In the genomic region with DNA sequence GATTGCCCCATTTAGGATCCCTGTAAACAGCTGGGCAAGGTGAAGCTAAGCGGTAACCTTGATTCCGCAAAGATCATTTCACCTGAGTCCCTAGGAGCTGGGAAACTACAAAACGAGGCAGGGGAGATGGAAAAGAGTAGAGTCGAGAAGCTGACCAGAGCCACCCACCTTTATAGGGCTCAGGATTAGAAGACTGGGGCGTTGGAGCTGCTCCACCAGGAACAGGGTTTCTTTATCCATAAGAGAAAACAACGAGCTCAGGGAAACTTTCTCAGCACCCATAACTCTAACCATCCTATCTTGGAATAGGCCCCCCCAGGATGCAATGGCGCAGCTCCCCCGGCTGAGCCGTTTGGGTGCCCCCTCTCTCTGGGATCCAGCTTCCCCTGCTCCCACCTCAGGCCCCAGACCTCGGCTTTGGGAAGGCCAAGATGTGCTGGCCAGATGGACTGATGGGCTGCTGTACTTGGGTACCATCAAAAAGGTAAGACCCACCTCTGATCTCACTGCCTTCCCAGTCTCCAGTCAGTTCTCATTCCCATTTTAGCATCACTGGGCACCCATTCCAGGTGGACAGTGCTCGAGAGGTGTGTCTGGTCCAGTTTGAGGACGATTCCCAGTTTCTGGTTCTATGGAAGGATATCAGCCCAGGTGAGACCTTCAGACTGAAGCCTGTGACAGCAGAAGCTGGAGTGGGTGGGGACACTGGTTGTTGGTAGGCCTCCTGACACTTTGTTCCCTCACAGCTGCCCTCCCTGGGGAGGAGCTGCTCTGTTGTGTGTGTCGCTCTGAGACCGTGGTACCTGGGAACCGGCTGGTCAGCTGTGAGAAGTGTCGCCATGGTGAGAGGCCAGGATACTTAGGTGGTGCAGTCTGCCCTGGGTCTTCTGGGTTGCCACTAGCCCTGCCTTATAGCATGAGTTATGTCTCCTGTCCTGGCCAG, we compare ENCODE assay signal across 8 mouse cellular contexts. TPM values are rescaled to one million over a fixed set of nuclear protein-coding genes. Genes with fewer than 3 reads are reported as not detected.
A peak's percentile ranks its signal among the peaks of the same experiment; 100 is the strongest.
DNase-seq lines count a peak whose midpoint lies in the region; ATAC-seq and TF ChIP-seq lines count a peak whose summit lies in the region.

No protein-coding gene starts in this region.

- peak overlapping the region; percentile 73 for H3K9ac ChIP-seq in lung, embryonic 14.5 days
- peak overlapping the region; percentile 75 for H3K9ac ChIP-seq in forebrain, embryonic 12.5 days
- H3K9ac ChIP-seq in intestine, postnatal 0 days (ENCODE audit: low read depth, low read length): peak overlapping the region; percentile 76
- H3K9ac ChIP-seq in neural tube, embryonic 13.5 days: peak overlapping the region; percentile 89

- ATAC-seq in lung, embryonic 14.5 days (ENCODE audit: insufficient read depth): no peak
- no peak for ATAC-seq in forebrain, embryonic 12.5 days (ENCODE audit: low FRiP score)
- ATAC-seq in intestine, postnatal 0 days: no peak
- ATAC-seq in neural tube, embryonic 13.5 days (ENCODE audit: low read depth): no peak

- H3K27me3 ChIP-seq in lung, embryonic 14.5 days (ENCODE audit: insufficient read depth, low read length): no peaks in the 10 kb centered on the region
- no peaks in the 10 kb centered on the region for H3K27me3 ChIP-seq in forebrain, embryonic 12.5 days
- no peaks in the 10 kb centered on the region for H3K27me3 ChIP-seq in intestine, postnatal 0 days (replicated peaks; ENCODE audit: control insufficient read depth, insufficient read depth, low read length)
- no peaks in the 10 kb centered on the region for H3K27me3 ChIP-seq in neural tube, embryonic 13.5 days

- H3K9me3 ChIP-seq in lung, embryonic 14.5 days (ENCODE audit: low read depth, low read length): no peaks in the 10 kb centered on the region
- H3K9me3 ChIP-seq in forebrain, embryonic 12.5 days: no peaks in the 10 kb centered on the region
- no peaks in the 10 kb centered on the region for H3K9me3 ChIP-seq in intestine, postnatal 0 days (ENCODE audit: control insufficient read depth)
- no peaks in the 10 kb centered on the region for H3K9me3 ChIP-seq in neural tube, embryonic 13.5 days

- TF ChIP-seq CTCF in lung, embryonic 14.5 days (IDR thresholded peaks at IDR 0.05; ENCODE audit: low read depth): no peak
- TF ChIP-seq CTCF in intestine, postnatal 0 days (IDR thresholded peaks at IDR 0.05; ENCODE audit: low read depth): no peak

- H3K4me2 ChIP-seq in lung, embryonic 14.5 days: peak overlapping the region; percentile 86
- H3K4me2 ChIP-seq in forebrain, embryonic 12.5 days: peak overlapping the region; percentile 86
- peak overlapping the region; percentile 98 for H3K4me2 ChIP-seq in intestine, postnatal 0 days (replicated peaks; ENCODE audit: low read depth)
- peak overlapping the region; percentile 91 for H3K4me2 ChIP-seq in neural tube, embryonic 13.5 days

- 0 out of 2 replicates have a peak, but pooled peaks cover 8% of the 10 kb centered on the region for H3K4me1 ChIP-seq in lung, embryonic 14.5 days (ENCODE audit: insufficient read depth)
- H3K4me1 ChIP-seq in forebrain, embryonic 12.5 days: peaks cover 36% of the 10 kb centered on the region
- H3K4me1 ChIP-seq in intestine, postnatal 0 days (replicated peaks; ENCODE audit: control insufficient read depth, insufficient read depth, low read length): 0 out of 2 replicates have a peak, but pooled peaks cover 6% of the 10 kb centered on the region
- H3K4me1 ChIP-seq in neural tube, embryonic 13.5 days (replicated peaks): peaks cover 41% of the 10 kb centered on the region

- DNase-seq in lung, embryonic 14.5 days: no peak
- no peak for DNase-seq in lung, postnatal 36 days
- no peak for DNase-seq in embryo, embryonic 9.5 days (ENCODE audit: extremely low spot score)
- DNase-seq in yolk sac, embryonic 10.5 days (ENCODE audit: low spot score): no peak
- no peak for DNase-seq in adrenal gland, adult 18-20 months (ENCODE audit: low spot score in 2 of 2)

- peak overlapping the region; percentile 64 for H3K4me3 ChIP-seq in lung, embryonic 14.5 days (ENCODE audit: low read depth, low read length)
- peak overlapping the region; percentile 59 for H3K4me3 ChIP-seq in forebrain, embryonic 12.5 days (replicated peaks)
- H3K4me3 ChIP-seq in intestine, postnatal 0 days (ENCODE audit: low read depth, low read length): peak overlapping the region; percentile 82
- H3K4me3 ChIP-seq in neural tube, embryonic 13.5 days: peak overlapping the region; percentile 63

- 74% methylated on average over 16 of the region's 16 CpGs for WGBS in lung, embryonic 14.5 days
- 85% methylated on average over 16 of the region's 16 CpGs for WGBS in forebrain, embryonic 12.5 days
- 72% methylated on average over 16 of the region's 16 CpGs for WGBS in intestine, postnatal 0 days
- 82% methylated on average over 16 of the region's 16 CpGs for WGBS in neural tube, embryonic 13.5 days

- H3K27ac ChIP-seq in lung, embryonic 14.5 days (ENCODE audit: low read depth): no peak overlapping the region
- peak overlapping the region; percentile 76; the same call in 1 of the 2 replicates for H3K27ac ChIP-seq in forebrain, embryonic 12.5 days
- no peak overlapping the region; the same call in 1 of the 2 replicates for H3K27ac ChIP-seq in intestine, postnatal 0 days (ENCODE audit: low read depth, low read length)
- H3K27ac ChIP-seq in neural tube, embryonic 13.5 days (replicated peaks): no peak overlapping the region

- H3K36me3 ChIP-seq in lung, embryonic 14.5 days (ENCODE audit: insufficient read depth): peaks cover 56% of the 10 kb centered on the region
- H3K36me3 ChIP-seq in forebrain, embryonic 12.5 days (replicated peaks): peaks cover 52% of the 10 kb centered on the region
- peaks cover 33% of the 10 kb centered on the region for H3K36me3 ChIP-seq in intestine, postnatal 0 days (ENCODE audit: control insufficient read depth, insufficient read depth)
- peaks cover 32% of the 10 kb centered on the region for H3K36me3 ChIP-seq in neural tube, embryonic 13.5 days

RNA-seq across cellular contexts. Expression of a gene that starts 1.3 kb away (rescaled TPM):
- 5.1 and 7.5 TPM in 2 replicates for polyA plus RNA-seq in lung, embryonic 14.5 days (2014; fragmentation: Nextera tagmentation; extraction: Ambion mirVana)
- polyA plus RNA-seq in forebrain, embryonic 12.5 days (2016; fragmentation: Nextera tagmentation; extraction: Ambion mirVana): 8.6 and 8.8 TPM in 2 replicates
- 11.2 and 11.6 TPM in 2 replicates for polyA plus RNA-seq in intestine, postnatal 0 days (2015; fragmentation: Nextera tagmentation; extraction: Ambion mirVana)
- polyA plus RNA-seq in neural tube, embryonic 13.5 days (2015; fragmentation: Nextera tagmentation; extraction: Ambion mirVana): 17.3 and 19.1 TPM in 2 replicates
- 10 to 100 TPM; 45.4 to 46.7 TPM for total RNA-seq in adrenal gland, adult 18-20 months (2021)

RNA-seq across cellular contexts. Expression of a gene that starts 5.2 kb away (rescaled TPM):
- polyA plus RNA-seq in lung, embryonic 14.5 days (2014; fragmentation: Nextera tagmentation; extraction: Ambion mirVana): 163 TPM in 2 replicates
- 155 and 161 TPM in 2 replicates for polyA plus RNA-seq in forebrain, embryonic 12.5 days (2016; fragmentation: Nextera tagmentation; extraction: Ambion mirVana)
- polyA plus RNA-seq in intestine, postnatal 0 days (2015; fragmentation: Nextera tagmentation; extraction: Ambion mirVana): 287 and 304 TPM in 2 replicates
- 141 and 147 TPM in 2 replicates for polyA plus RNA-seq in neural tube, embryonic 13.5 days (2015; fragmentation: Nextera tagmentation; extraction: Ambion mirVana)
- 100 to 1,000 TPM; 129 to 141 TPM for total RNA-seq in adrenal gland, adult 18-20 months (2021)

RNA-seq across cellular contexts. Expression of a gene that starts 6.9 kb away (rescaled TPM):
- 1.8 and 2.0 TPM in 2 replicates for polyA plus RNA-seq in lung, embryonic 14.5 days (2014; fragmentation: Nextera tagmentation; extraction: Ambion mirVana)
- 3.9 and 4.8 TPM in 2 replicates for polyA plus RNA-seq in forebrain, embryonic 12.5 days (2016; fragmentation: Nextera tagmentation; extraction: Ambion mirVana)
- 0.35 and 0.39 TPM in 2 replicates for polyA plus RNA-seq in intestine, postnatal 0 days (2015; fragmentation: Nextera tagmentation; extraction: Ambion mirVana)
- polyA plus RNA-seq in neural tube, embryonic 13.5 days (2015; fragmentation: Nextera tagmentation; extraction: Ambion mirVana): 4.1 and 4.9 TPM in 2 replicates
- total RNA-seq in adrenal gland, adult 18-20 months (2021): 10 to 100 TPM; 16.6 to 19.1 TPM

RNA-seq across cellular contexts. Expression of a gene that starts 17.3 kb away (rescaled TPM):
- 6.3 and 9.6 TPM in 2 replicates for polyA plus RNA-seq in lung, embryonic 14.5 days (2014; fragmentation: Nextera tagmentation; extraction: Ambion mirVana)
- 9.7 and 9.8 TPM in 2 replicates for polyA plus RNA-seq in forebrain, embryonic 12.5 days (2016; fragmentation: Nextera tagmentation; extraction: Ambion mirVana)
- polyA plus RNA-seq in intestine, postnatal 0 days (2015; fragmentation: Nextera tagmentation; extraction: Ambion mirVana): 0.94 and 1.4 TPM in 2 replicates
- 2.5 and 3.2 TPM in 2 replicates for polyA plus RNA-seq in neural tube, embryonic 13.5 days (2015; fragmentation: Nextera tagmentation; extraction: Ambion mirVana)
- 1 to 10 TPM; 1.1 to 1.2 TPM for total RNA-seq in adrenal gland, adult 18-20 months (2021)

RNA-seq across cellular contexts. Expression of a gene that starts 38.8 kb away (rescaled TPM):
- 13.3 TPM in 2 replicates for polyA plus RNA-seq in lung, embryonic 14.5 days (2014; fragmentation: Nextera tagmentation; extraction: Ambion mirVana)
- 18.9 and 20.0 TPM in 2 replicates for polyA plus RNA-seq in forebrain, embryonic 12.5 days (2016; fragmentation: Nextera tagmentation; extraction: Ambion mirVana)
- polyA plus RNA-seq in intestine, postnatal 0 days (2015; fragmentation: Nextera tagmentation; extraction: Ambion mirVana): 6.5 and 6.7 TPM in 2 replicates
- polyA plus RNA-seq in neural tube, embryonic 13.5 days (2015; fragmentation: Nextera tagmentation; extraction: Ambion mirVana): 17.8 and 19.8 TPM in 2 replicates
- total RNA-seq in adrenal gland, adult 18-20 months (2021): 1 to 10 TPM; 6.4 to 8.0 TPM
